Mouse (Mus musculus) gastrocnemius, postnatal 25 days (tissue): ENCODE results near the gene Clec4g. TPM values are rescaled to one million over a fixed set of nuclear protein-coding genes. Genes with fewer than 3 reads are reported as not detected.

Experiments used
- DNase-seq: peaks from one replicate; pipeline ENCODE4 v3.0.0; 2022
- total RNA-seq, 2 experiments: library from RNA; stranded (reverse); gene quantifications; 1 replicate in 1 of 2; 2 replicates in 1 of 2; pipeline ENCODE4 v1.2.3; 2021

Clec4g gene
- total RNA-seq, 2 experiments from 2014 or later = not detected

DNA sequence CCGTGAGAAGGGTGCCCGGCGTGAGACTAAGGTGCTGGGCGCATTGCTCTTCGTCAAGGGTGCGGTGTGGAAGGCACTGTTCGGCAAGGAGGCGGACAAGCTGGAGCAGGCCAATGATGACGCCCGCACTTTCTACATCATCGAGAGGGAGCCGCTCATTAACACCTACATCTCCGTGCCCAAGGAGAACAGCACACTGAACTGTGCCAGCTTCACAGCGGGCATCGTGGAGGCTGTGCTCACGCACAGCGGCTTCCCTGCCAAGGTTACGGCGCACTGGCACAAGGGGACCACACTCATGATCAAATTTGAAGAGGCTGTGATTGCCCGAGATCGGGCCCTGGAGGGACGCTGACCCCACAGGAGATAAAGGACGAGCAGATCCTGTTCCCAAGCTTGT is 41.2 kb downstream of the Clec4g start:
- no peak for DNase-seq

DNA sequence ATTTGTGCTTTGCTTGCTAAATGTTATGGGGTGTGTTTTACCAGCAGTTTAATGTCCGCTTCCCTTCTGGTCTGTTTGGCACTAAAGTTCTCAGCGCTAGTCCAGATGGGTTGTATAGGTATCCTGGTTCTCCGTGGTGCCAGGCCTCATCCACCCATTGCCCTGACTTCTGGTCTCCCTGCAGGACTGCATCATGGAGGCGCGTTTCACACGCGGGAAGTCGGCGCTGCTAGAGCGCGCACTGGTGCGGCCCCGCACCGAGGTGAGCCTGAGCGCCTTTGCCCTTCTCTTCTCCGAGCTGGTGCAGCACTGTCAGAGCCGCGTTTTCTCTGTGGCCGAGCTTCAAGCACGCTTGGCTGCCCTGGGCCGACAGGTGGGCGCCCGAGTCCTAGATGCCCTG is 41.6 kb downstream of the Clec4g start:
- no peak for DNase-seq

DNA sequence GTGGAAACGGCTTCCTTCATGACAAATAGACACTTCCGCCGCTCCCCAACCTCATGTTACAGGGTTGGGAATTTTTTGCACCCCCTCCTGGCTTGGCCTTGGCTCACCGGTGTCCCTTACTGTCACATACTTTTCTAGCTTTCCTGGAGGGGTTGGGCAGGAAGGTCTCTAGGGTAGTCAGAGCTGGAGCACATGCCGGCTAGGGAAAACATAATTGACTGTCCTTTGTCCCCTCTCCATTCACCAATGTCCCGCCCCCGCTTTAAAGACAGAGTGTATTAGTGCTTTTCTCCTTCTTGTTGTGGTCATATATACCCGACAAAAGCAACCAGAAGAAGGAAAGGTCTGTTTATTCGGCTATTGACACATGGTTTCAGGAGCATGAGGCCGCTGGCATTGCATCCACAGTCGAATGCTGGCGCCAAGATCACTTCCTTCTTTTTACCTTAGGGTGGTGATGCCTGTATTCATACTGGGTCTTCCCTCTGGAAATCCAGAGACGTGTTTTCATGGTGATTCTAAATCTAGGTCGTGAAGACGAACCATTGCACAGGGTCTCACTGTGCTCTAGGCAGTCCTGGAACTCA is 43.4 kb downstream of the Clec4g start:
- DNase-seq = no peak

DNA sequence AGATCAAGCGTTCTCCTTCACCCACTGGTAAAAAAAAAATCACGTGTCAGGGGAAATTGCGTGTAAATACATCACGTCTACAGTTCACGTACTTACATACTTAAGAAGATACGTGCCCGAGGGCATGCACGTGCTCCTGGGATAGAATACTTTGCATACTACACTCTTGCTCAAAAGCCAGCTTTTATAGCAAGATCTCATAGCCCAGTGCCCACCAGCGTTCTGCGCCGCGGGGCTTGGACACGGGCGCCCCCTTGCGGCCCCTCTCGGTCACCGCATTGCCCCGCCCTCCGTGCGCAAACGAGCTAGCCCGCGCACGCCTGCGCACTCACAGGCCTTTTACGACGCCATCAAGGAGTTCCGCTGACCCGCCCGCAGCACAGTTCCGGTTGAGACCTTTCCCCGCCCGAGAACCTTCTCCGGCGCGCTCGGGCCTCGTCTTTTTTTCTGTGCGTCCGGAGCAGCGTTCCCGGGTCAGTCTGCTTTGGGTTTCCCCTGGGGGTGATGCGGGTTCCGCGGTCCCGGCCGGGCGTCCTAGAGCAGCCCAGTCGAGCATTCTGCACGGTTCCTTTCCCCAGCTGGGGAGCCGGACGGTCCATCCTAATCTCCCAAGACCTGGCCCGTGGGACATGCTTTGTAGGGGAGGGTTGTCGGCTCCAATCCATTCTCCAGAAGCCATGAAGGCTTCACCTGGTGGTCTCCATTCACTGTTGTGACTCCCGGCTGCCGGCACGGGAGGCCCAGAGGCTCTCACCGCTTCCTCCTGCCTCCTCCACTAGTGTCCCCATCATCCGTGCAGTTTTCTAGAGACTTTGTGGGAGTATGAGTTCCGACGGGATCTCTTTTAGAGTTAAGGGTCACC is 44.1 kb downstream of the Clec4g start, which contains the start of gene Trappc5:
Gene Trappc5 (plus strand): TSS at position 169 of the 862 bp plus-strand sequence.
- DNase-seq = peak; percentile 90

DNA sequence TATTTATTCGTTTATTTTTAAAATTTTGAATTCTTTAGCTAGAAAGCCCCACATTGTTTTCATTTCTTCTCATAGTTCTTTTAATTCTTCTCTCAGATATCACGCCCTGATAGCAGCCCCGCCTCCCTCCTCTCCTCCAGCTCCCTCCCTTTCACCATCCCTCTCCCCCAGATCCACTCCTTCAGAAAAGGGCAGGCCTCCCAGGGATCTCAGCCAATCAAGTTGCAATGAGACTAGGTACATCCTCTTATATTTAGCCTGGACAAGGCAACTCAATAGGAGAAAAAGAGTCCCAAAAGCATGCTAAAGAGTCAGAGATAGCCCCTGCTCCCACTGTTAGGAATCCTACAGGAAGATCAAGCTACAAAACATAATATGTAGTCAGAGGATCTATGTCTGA is 45.8 kb downstream of the Clec4g start:
- DNase-seq = no peak

DNA sequence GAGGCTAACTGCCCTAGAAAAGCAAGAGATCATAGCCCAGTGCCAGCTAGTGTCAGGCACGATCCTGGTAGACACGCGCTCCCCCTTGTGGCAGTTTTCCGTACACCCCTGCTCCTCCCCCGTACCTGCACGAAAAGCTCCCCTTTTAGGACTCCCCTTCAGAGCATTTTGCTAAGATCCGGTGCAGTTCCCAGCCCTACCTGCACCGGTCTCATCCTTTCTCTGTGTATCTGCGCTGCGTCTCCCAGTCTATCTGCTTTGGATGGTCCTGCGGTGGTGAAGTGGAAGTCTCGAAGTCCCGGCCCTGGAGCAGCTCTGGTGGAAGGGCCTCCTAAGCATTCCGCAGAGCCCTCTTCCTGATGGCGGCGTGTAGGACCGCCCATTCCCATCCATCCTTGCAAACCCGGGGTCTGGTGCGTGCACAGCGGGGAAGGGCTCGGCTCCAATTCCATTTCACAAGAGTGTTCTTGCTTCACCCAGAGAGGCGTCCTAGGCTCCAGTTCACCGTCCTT is 48.4 kb downstream of the Clec4g start, which contains the start of gene Fcor:
Gene Fcor (minus strand): TSS at position 383 of the 512 bp plus-strand sequence.
- peak; percentile 47 for DNase-seq

DNA sequence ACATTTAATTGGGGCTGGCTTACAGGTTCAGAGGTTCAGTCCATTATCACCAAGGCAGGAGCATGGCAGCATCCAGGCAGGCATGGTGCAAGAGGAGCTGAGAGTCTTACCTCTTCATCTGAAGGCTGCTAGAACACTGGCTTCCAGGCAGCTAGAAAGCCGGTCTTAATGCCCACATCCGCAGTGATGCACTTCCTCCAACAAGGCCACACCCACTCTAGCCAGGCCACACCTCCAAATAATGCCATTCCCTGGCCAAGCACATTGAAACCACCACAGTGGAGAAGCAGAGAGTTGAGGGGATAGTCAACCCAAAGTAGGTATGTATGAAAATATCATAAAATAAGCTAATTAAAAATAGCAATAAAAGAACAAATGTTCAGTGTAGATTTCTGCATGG is 50.1 kb downstream of the Clec4g start:
- DNase-seq = no peak

DNA sequence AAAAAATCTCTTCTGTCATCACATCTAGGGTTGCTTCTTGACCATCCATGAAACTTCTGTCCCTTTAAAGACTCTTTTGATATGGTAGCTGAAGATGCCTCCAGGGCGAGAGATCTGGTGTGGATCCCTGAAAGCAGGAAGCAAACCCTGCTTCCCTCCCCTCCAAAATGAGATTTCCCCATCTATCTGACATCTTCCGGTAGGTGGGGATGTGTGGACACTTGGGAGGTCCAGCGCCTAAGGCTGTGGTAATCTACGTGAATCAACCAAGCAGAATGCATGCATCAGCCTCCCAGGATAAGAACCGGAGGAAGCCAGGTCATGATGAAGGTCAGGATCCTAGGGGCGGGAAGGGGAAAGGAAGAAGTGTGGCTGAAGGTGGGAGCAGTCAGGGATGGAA is 54.9 kb downstream of the Clec4g start, which contains the start of gene Mcemp1:
Gene Mcemp1 (plus strand): TSS at position 248 of the 400 bp plus-strand sequence.
- DNase-seq = no peak

DNA sequence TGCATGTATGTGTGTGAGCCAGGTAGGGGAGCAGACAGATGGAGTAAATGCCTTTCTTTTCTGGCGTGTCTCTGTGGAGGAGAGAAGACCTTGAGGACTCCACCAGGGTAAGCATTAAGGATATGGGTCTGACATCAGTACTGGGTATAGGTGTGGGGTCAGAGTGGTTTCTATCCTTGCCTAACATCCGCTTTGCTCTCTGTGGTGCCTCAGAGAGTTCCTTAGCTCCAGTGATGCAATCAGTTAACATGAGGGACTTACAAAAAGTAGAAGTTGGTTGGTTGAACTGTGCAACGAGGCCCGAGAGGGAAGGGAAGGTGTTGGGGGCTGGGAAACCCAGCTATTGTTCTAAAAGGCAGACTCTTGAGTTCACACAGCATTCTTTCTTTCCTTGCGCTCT is 56.0 kb downstream of the Clec4g start:
- no peak for DNase-seq

DNA sequence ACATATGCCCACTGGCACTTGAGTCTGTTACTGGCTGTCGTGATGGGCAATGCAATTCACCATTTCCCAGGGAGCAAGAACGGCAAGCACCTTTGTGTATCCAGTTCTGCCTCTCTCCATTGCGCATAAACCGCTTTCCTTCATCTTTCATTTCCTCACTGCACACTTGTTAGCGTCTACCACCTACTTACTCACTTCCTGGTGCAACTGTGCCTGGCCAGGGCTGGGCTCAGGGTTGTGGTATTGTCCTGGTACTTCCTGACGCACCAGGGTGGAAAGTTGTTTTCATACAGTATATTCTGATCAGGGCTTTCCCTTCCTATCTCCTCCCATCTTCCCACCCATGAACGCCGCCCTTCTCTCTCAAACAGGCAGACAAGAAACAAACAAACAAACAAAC is 59.6 kb downstream of the Clec4g start:
- DNase-seq = no peak

Other genes with a start within 250 kb of the Clec4g start
- gene Tex45, start 249.8 kb downstream of the Clec4g start, total RNA-seq = not detected
- gene Zfp358, start 227.5 kb downstream of the Clec4g start, total RNA-seq = 10 to 100 TPM; 24.2 to 24.6 TPM
- 10 to 100 TPM; 18.6 to 20.4 TPM for gene Mcoln1, start 220.2 kb downstream of the Clec4g start, total RNA-seq
- 10 to 100 TPM in 1 of 2 experiments, 1 to 10 TPM in 1; 8.3 to 11.8 TPM for gene Pnpla6, start 205.3 kb downstream of the Clec4g start, total RNA-seq
- gene C330021F23Rik, start 152.7 kb downstream of the Clec4g start, total RNA-seq = not detected
- under 1 TPM; 0.61 to 0.67 TPM for gene Camsap3, start 133.4 kb downstream of the Clec4g start, total RNA-seq
- gene Xab2, start 99.3 kb downstream of the Clec4g start, total RNA-seq = 10 to 100 TPM in 1 of 2 experiments, 1 to 10 TPM in 1; 9.5 to 10.0 TPM
- 100 to 1,000 TPM in 1 of 2 experiments, 10 to 100 TPM in 1; 89.9 to 106 TPM for gene Pet100, start 99.1 kb downstream of the Clec4g start, total RNA-seq
- gene Pcp2, start 95.1 kb downstream of the Clec4g start, total RNA-seq = under 1 TPM in 1 of 2 experiments, not detected in 1; 0.67 TPM
- 1 to 10 TPM; 1.2 to 1.9 TPM for gene Stxbp2, start 89.7 kb downstream of the Clec4g start, total RNA-seq
- gene Retn, start 64.9 kb downstream of the Clec4g start, total RNA-seq = 10 to 100 TPM in 1 of 2 experiments, under 1 TPM in 1; 0.97 to 24.5 TPM
- gene Mcemp1, start 54.9 kb downstream of the Clec4g start, total RNA-seq = not detected
- gene Fcor, start 48.3 kb downstream of the Clec4g start, total RNA-seq = 1 to 10 TPM in 1 of 2 experiments, not detected in 1; 7.8 TPM
- 10 to 100 TPM; 17.8 to 18.0 TPM for gene Trappc5, start 44.4 kb downstream of the Clec4g start, total RNA-seq
- gene Fcer2a, start 26.5 kb downstream of the Clec4g start, total RNA-seq = under 1 TPM; 0.23 to 0.27 TPM
- not detected for gene Cd209a, start 28.3 kb upstream of the Clec4g start, total RNA-seq
- gene Cd209e, start 133.7 kb upstream of the Clec4g start, total RNA-seq = not detected
- 1 to 10 TPM in 1 of 2 experiments, under 1 TPM in 1; 0.41 to 2.1 TPM for gene Cd209d, start 157.9 kb upstream of the Clec4g start, total RNA-seq
- 1 to 10 TPM; 1.5 to 3.7 TPM for gene Cd209b, start 206.2 kb upstream of the Clec4g start, total RNA-seq
- gene Cd209c, start 234.1 kb upstream of the Clec4g start, total RNA-seq = under 1 TPM in 1 of 2 experiments, not detected in 1; 0.27 TPM